Mouse (Mus musculus): ENCODE measurements around the gene Noc2l. TPM values are rescaled to one million over a fixed set of nuclear protein-coding genes. Genes with fewer than 3 reads are reported as not detected.
A peak's percentile ranks its signal among the peaks of the same experiment; 100 is the strongest.

Gene Noc2l
- polyA plus RNA-seq, 1 experiment from 2014 or later, result 98.7 TPM

GRCm38 (mm10) chr4:156200623-156201475 is 35.0 kb upstream of the Noc2l start, which contains the start of gene Isg15:
Isg15 (minus strand) TSS chr4:156200818.
- H3K4me3 ChIP-seq, result no peak within 1 kb of the TSS
- no peak within 1 kb of the TSS for H3K27ac ChIP-seq
- H3K9ac ChIP-seq, result no peak within 1 kb of the TSS
- H3K27me3 ChIP-seq, result peaks cover 25% of the 10 kb centered on the region
- 54% methylated on average over 10 of the region's 10 CpGs for WGBS
- peaks cover 18% of the 10 kb centered on the region for H3K4me1 ChIP-seq
- H3K4me2 ChIP-seq (replicated peaks), result no peak within 1 kb of the TSS
- no peaks in the 10 kb centered on the region for H3K9me3 ChIP-seq
- no peak for ATAC-seq (ENCODE audit: insufficient number of reproducible peaks, insufficient read depth, low FRiP score, low TSS enrichment)
- no peaks in the 10 kb centered on the region for H3K36me3 ChIP-seq

GRCm38 (mm10) chr4:156202462-156202893 is 33.3 kb upstream of the Noc2l start:
- Histone ChIP-seq H3K4me2 (replicated peaks) (peak overlapping the region; percentile 95), H3K4me3 (peak overlapping the region; percentile 48), H3K9me3 (no peaks in the 10 kb centered on the region), H3K36me3 (no peaks in the 10 kb centered on the region), H3K27me3 (peaks cover 25% of the 10 kb centered on the region), H3K27ac (no peak overlapping the region), H3K9ac (no peak overlapping the region), H3K4me1 (peaks cover 13% of the 10 kb centered on the region)
- 39% methylated on average over 12 of the region's 12 CpGs for WGBS
- ATAC-seq (ENCODE audit: insufficient number of reproducible peaks, insufficient read depth, low FRiP score, low TSS enrichment), result no peak

DNA sequence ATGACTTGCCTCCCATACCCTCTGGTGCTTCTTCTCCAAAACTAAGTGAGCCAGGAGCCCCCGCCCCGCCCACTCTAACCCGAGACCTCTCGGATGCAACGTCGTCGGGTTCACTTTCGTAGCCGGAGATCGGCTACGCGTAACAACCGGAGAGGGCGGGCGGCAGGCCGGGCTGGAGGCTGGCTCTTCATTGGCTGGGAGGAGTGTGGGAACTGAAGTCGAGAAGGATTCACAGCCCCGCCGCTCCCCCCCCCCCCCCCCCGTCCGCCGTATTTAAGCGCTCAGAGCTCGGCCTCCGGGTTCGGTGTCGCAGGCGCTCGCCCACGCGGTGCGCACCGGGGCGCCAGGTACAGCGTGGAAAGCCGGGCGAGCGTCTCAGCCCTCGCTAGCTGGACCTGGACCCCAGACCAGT is 32.8 kb upstream of the Noc2l start, which contains the start of gene AW011738:
AW011738 (plus strand) TSS at position 304 of the 412 bp plus-strand sequence.
- Histone ChIP-seq H3K36me3 (no peaks in the 10 kb centered on the region), H3K4me1 (peaks cover 13% of the 10 kb centered on the region), H3K9me3 (no peaks in the 10 kb centered on the region), H3K27ac (no peak within 1 kb of the TSS), H3K27me3 (peaks cover 25% of the 10 kb centered on the region), H3K4me2 (replicated peaks) (peak within 1 kb of the TSS; percentile 95), H3K9ac (peak within 1 kb of the TSS; percentile 54), H3K4me3 (peak within 1 kb of the TSS; percentile 48)
- WGBS, result under 1% methylated on average over 39 of the region's 39 CpGs
- ATAC-seq (ENCODE audit: insufficient number of reproducible peaks, insufficient read depth, low FRiP score, low TSS enrichment), result peak; percentile 58; the same call in 1 of the 2 replicates

DNA sequence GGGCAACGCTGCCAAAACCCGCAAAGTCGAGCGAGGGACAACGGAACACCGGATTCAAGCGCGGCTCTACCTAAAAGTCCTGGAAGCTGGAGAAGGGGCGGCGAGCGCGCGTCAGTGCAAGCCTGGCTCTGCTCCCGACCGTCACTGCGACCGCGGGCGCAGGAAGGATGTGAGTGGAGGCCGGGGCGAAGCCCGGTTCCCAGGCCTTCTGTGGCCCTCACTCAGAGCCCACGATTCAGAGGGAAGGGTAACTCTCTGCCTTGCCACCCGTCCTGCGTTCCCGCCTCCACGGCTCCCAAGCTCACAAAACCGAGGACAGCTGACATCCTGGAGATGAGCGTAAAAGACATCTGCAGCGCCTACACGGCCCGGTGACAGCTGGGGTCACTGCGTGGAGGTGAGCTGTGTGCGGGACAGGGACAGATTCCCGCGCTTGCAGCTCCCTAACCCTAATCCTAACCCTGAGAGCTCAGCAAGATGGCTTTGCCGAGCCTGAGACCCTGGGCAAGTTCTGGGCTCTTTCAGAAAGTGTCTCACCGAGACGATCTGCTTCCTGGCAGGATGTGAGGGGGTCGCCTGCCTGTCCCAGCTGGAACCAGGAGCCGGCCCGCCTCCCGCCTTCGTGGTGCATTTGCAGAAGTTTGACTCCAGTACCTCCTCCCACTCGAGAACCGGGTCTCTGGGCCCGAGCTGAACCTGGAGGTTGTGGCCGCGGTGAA is 32.2 kb upstream of the Noc2l start:
- Histone ChIP-seq H3K4me3 (peak overlapping the region; percentile 48), H3K4me2 (replicated peaks) (peak overlapping the region; percentile 95), H3K4me1 (peaks cover 13% of the 10 kb centered on the region), H3K27ac (no peak overlapping the region), H3K9ac (peak overlapping the region; percentile 54), H3K36me3 (no peaks in the 10 kb centered on the region), H3K9me3 (no peaks in the 10 kb centered on the region), H3K27me3 (peaks cover 25% of the 10 kb centered on the region)
- under 1% methylated on average over 49 of the region's 49 CpGs for WGBS
- ATAC-seq (ENCODE audit: insufficient number of reproducible peaks, insufficient read depth, low FRiP score, low TSS enrichment), result 0 out of 2 replicates have a peak, but pooled peaks have one; percentile 16

GRCm38 (mm10) chr4:156208872-156209271 is 26.9 kb upstream of the Noc2l start:
- H3K27me3 ChIP-seq, result peaks cover 14% of the 10 kb centered on the region
- H3K4me1 ChIP-seq, result peaks cover 6% of the 10 kb centered on the region
- 87% methylated on average over 4 of the region's 4 CpGs for WGBS
- no peaks in the 10 kb centered on the region for H3K9me3 ChIP-seq
- no peak overlapping the region for H3K27ac ChIP-seq
- no peak overlapping the region for H3K9ac ChIP-seq
- H3K4me3 ChIP-seq, result no peak overlapping the region
- H3K4me2 ChIP-seq (replicated peaks), result no peak overlapping the region
- no peak for ATAC-seq (ENCODE audit: insufficient number of reproducible peaks, insufficient read depth, low FRiP score, low TSS enrichment)
- no peaks in the 10 kb centered on the region for H3K36me3 ChIP-seq

DNA sequence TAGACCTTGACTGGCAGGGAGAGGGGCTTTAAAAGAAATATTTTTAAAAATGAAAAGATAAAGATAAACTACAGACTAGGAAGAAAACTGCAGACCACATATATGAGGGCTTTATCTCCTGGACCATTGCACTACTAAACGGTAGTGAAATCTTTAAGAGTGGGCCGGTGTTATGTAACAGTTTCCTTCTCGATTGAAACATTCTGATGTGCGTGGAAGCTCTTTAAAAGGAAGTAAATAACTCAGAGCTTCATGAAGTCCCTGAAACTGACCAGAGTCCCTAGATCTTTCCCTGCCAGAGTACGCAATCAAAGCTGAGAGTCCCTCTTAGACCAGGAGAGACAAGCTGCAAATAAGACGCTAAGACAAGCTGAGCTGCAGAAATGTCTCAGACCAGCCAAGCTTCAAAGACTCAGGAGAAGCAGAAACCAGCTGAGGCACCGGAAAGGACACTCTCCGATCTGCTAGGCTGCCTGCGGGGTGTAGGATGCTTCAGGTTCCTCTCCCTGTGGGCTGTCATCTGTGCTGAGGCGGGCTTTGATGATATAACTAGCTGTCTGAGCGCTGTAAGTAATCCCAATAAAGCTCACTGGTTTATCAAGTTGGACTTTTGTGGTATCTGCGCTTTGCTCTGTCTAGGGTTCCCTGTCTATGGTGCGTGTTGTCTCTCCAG is 25.7 kb upstream of the Noc2l start:
- WGBS, result 77% methylated on average over 13 of the region's 13 CpGs
- Histone ChIP-seq H3K9me3 (no peaks in the 10 kb centered on the region), H3K4me2 (replicated peaks) (no peak overlapping the region), H3K4me1 (no peaks in the 10 kb centered on the region), H3K9ac (no peak overlapping the region), H3K36me3 (no peaks in the 10 kb centered on the region), H3K27me3 (peaks cover 2% of the 10 kb centered on the region; the same call in 1 of the 2 replicates), H3K27ac (no peak overlapping the region), H3K4me3 (no peak overlapping the region)
- no peak for ATAC-seq (ENCODE audit: insufficient number of reproducible peaks, insufficient read depth, low FRiP score, low TSS enrichment)

DNA sequence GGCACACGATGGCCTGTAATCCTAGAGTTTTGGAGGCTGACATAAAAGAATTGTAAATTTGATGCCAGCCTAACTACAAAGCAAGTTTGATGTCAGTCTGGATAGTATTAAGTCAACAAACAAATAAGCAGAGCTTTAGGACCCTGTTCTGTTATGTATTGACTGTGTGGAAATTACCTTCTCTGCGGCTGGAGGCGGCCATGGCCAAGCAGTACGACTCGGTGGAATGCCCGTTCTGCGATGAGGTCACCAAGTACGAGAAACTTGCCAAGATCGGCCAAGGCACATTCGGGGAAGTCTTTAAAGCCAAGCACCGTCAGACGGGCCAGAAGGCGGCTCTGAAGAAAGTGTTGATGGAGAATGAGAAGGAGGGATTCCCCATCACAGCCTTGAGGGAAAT is 22.7 kb upstream of the Noc2l start:
- Histone ChIP-seq H3K4me1 (no peaks in the 10 kb centered on the region), H3K9ac (no peak overlapping the region), H3K27ac (no peak overlapping the region), H3K36me3 (no peaks in the 10 kb centered on the region), H3K27me3 (no peaks in the 10 kb centered on the region), H3K9me3 (no peaks in the 10 kb centered on the region), H3K4me3 (no peak overlapping the region), H3K4me2 (replicated peaks) (no peak overlapping the region)
- 92% methylated on average over 13 of the region's 13 CpGs for WGBS
- ATAC-seq (ENCODE audit: insufficient number of reproducible peaks, insufficient read depth, low FRiP score, low TSS enrichment), result no peak

GRCm38 (mm10) chr4:156215649-156216048 is 20.2 kb upstream of the Noc2l start, which contains the start of gene Perm1:
Perm1 (plus strand) TSS chr4:156215868.
- no peaks in the 10 kb centered on the region for H3K4me1 ChIP-seq
- no peak within 1 kb of the TSS for H3K4me2 ChIP-seq (replicated peaks)
- no peak within 1 kb of the TSS for H3K27ac ChIP-seq
- no peaks in the 10 kb centered on the region for H3K27me3 ChIP-seq
- H3K9me3 ChIP-seq, result no peaks in the 10 kb centered on the region
- no peaks in the 10 kb centered on the region for H3K36me3 ChIP-seq
- H3K9ac ChIP-seq, result no peak within 1 kb of the TSS
- H3K4me3 ChIP-seq, result no peak within 1 kb of the TSS
- ATAC-seq (ENCODE audit: insufficient number of reproducible peaks, insufficient read depth, low FRiP score, low TSS enrichment), result no peak
- 73% methylated on average over 4 of the region's 4 CpGs for WGBS

GRCm38 (mm10) chr4:156216196-156216595 is 19.6 kb upstream of the Noc2l start:
- no peak overlapping the region for H3K4me3 ChIP-seq
- no peak overlapping the region for H3K9ac ChIP-seq
- ATAC-seq (ENCODE audit: insufficient number of reproducible peaks, insufficient read depth, low FRiP score, low TSS enrichment), result no peak
- H3K27ac ChIP-seq, result no peak overlapping the region
- no peaks in the 10 kb centered on the region for H3K27me3 ChIP-seq
- no peaks in the 10 kb centered on the region for H3K36me3 ChIP-seq
- 84% methylated on average over 2 of the region's 2 CpGs for WGBS
- H3K9me3 ChIP-seq, result no peaks in the 10 kb centered on the region
- H3K4me1 ChIP-seq, result no peaks in the 10 kb centered on the region
- no peak overlapping the region for H3K4me2 ChIP-seq (replicated peaks)

GRCm38 (mm10) chr4:156217022-156217669 is 18.7 kb upstream of the Noc2l start:
- H3K4me1 ChIP-seq, result no peaks in the 10 kb centered on the region
- H3K9ac ChIP-seq, result no peak overlapping the region
- no peaks in the 10 kb centered on the region for H3K9me3 ChIP-seq
- H3K27me3 ChIP-seq, result no peaks in the 10 kb centered on the region
- H3K27ac ChIP-seq, result no peak overlapping the region
- 78% methylated on average over 16 of the region's 16 CpGs for WGBS
- no peak overlapping the region for H3K4me2 ChIP-seq (replicated peaks)
- no peak overlapping the region for H3K4me3 ChIP-seq
- no peak for ATAC-seq (ENCODE audit: insufficient number of reproducible peaks, insufficient read depth, low FRiP score, low TSS enrichment)
- H3K36me3 ChIP-seq, result no peaks in the 10 kb centered on the region; the same call in 1 of the 2 replicates

DNA sequence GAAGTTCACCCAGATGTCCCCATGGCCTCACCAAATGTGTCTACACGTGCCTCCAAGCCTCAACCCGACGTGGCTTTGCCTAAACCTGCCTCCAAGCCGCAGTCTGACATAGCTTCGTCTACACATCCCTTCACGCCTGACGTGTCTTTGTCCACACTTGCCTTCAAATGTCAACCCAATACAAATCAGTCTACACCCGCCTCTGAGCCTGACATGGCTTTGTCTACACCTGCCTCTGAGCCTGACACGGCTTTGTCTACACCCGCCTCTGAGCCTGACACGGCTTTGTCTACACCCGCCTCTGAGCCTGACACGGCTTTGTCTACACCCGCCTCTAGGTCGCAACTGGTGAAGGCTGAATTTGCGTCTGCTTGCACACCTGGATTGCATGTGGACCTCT is 18.0 kb upstream of the Noc2l start:
- Histone ChIP-seq H3K27ac (no peak overlapping the region), H3K4me3 (no peak overlapping the region), H3K4me2 (replicated peaks) (no peak overlapping the region), H3K36me3 (no peaks in the 10 kb centered on the region; the same call in 1 of the 2 replicates), H3K27me3 (no peaks in the 10 kb centered on the region), H3K4me1 (no peaks in the 10 kb centered on the region), H3K9me3 (no peaks in the 10 kb centered on the region), H3K9ac (no peak overlapping the region)
- 73% methylated on average over 16 of the region's 16 CpGs for WGBS
- ATAC-seq (ENCODE audit: insufficient number of reproducible peaks, insufficient read depth, low FRiP score, low TSS enrichment), result no peak
